Mouse (Mus musculus) olfactory bulb, adult 2 months (tissue): ENCODE data around the gene Prune2.

Experiments used
- CTCF ChIP-seq: fragments of 200-500 bp; IDR thresholded peaks from 2 replicates; pipeline ENCODE4 v1.5.1; 2012; ENCODE audit warnings: low read depth, mild to moderate bottlenecking, low read length, moderate library complexity; ENCODE audit not compliant: insufficient read depth
- POLR2A ChIP-seq: fragments of 200-500 bp; IDR thresholded peaks from 2 replicates; pipeline ENCODE4 v1.6.1; 2012; ENCODE audit warnings: mild to moderate bottlenecking, low read depth, low read length, moderate library complexity; ENCODE audit not compliant: insufficient read depth

- no peak for TF ChIP-seq POLR2A
- TF ChIP-seq CTCF: no peak
These were observed 3.1 kb downstream of the Prune2 start for GRCm38 (mm10) chr19:16959051-16959450.
